Mouse (Mus musculus): ENCODE measurements around the gene Thrsp.

DNA sequence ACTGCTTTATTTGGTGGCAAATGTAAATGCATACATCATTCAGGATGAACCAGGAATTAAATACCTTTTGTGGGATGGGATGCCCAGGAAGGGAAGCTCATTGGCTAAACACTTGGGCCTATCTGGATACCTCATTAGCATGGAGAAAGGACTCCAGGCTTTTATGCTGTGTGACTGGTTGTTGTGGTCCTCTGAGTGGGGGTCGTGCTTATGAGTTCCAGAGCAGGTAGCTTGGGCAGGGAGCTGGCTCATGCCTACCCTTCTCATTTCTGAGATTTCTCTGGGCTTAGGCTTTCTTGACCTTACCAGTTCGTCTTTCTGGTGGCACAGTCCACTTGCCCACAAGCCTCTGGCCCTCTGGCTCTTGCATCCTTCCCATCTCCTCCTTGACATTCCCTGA, 23.2 kb downstream of the Thrsp start:
- no peak for TF ChIP-seq CTCF (IDR thresholded peaks at IDR 0.05; ENCODE audit: low read depth, low read length)
- TF ChIP-seq POLR2A (IDR thresholded peaks at IDR 0.05; ENCODE audit: borderline replicate concordance, low read depth, low read length), result no peak
